Mouse (Mus musculus): ENCODE measurements around the gene Dnm1. TPM values are rescaled to one million over a fixed set of nuclear protein-coding genes. Genes with fewer than 3 reads are reported as not detected.
A peak's percentile ranks its signal among the peaks of the same experiment; 100 is the strongest.
"Not testable (repeated sequence)": the region's sequence is repeated elsewhere in the genome, so short reads cannot be mapped to it uniquely, and the experiment has no call there.

Gene Dnm1
- polyA plus RNA-seq, 1 experiment from 2014 or later = 7.0 TPM

- 1% methylated on average over 27 of the region's 27 CpGs for WGBS
- H3K9ac ChIP-seq = peak overlapping the region; percentile 53
- peak overlapping the region; percentile 96 for H3K4me2 ChIP-seq
- peak; percentile 63 for ATAC-seq (ENCODE audit: borderline replicate concordance, extremely low read depth, low FRiP score, low TSS enrichment)
- no peaks in the 10 kb centered on the region for H3K9me3 ChIP-seq
- H3K27ac ChIP-seq = no peak overlapping the region
- peaks cover 10% of the 10 kb centered on the region for H3K4me1 ChIP-seq
- H3K36me3 ChIP-seq = peaks cover 31% of the 10 kb centered on the region
- H3K27me3 ChIP-seq = peaks cover 16% of the 10 kb centered on the region; the same call in 1 of the 2 replicates
- peak overlapping the region; percentile 68 for H3K4me3 ChIP-seq
These were observed 28.1 kb upstream of the Dnm1 start for GRCm38 (mm10) chr2:32381141-32381774.

- Histone ChIP-seq H3K36me3 (peaks cover 40% of the 10 kb centered on the region), H3K9ac (no peak overlapping the region), H3K4me1 (peaks cover 10% of the 10 kb centered on the region), H3K4me2 (no peak overlapping the region), H3K27ac (no peak overlapping the region), H3K27me3 (peaks cover 16% of the 10 kb centered on the region; the same call in 1 of the 2 replicates), H3K9me3 (no peaks in the 10 kb centered on the region), H3K4me3 (no peak overlapping the region)
- no peak for ATAC-seq (ENCODE audit: borderline replicate concordance, extremely low read depth, low FRiP score, low TSS enrichment)
- 83% methylated on average over 7 of the region's 7 CpGs for WGBS
These were observed 26.9 kb upstream of the Dnm1 start for GRCm38 (mm10) chr2:32380001-32380500.

GRCm38 (mm10) chr2:32376963-32377362 lies 23.8 kb upstream of the Dnm1 start:
- Histone ChIP-seq H3K4me1 (peaks cover 6% of the 10 kb centered on the region; the same call in 1 of the 2 replicates), H3K9me3 (no peaks in the 10 kb centered on the region), H3K4me3 (no peak overlapping the region), H3K27ac (no peak overlapping the region), H3K9ac (no peak overlapping the region), H3K4me2 (no peak overlapping the region), H3K36me3 (peaks cover 63% of the 10 kb centered on the region), H3K27me3 (0 out of 2 replicates have a peak, but pooled peaks cover 7% of the 10 kb centered on the region)
- ATAC-seq (ENCODE audit: borderline replicate concordance, extremely low read depth, low FRiP score, low TSS enrichment) = no peak
- 89% methylated on average over 10 of the region's 10 CpGs for WGBS

- ATAC-seq (ENCODE audit: borderline replicate concordance, extremely low read depth, low FRiP score, low TSS enrichment) = no peak
- H3K36me3 ChIP-seq = peaks cover 78% of the 10 kb centered on the region
- no peaks in the 10 kb centered on the region for H3K4me1 ChIP-seq
- no peak overlapping the region for H3K4me2 ChIP-seq
- no peaks in the 10 kb centered on the region for H3K9me3 ChIP-seq
- H3K9ac ChIP-seq = no peak overlapping the region
- WGBS = 85% methylated on average over 13 of the region's 13 CpGs
- no peak overlapping the region for H3K4me3 ChIP-seq
- no peak overlapping the region for H3K27ac ChIP-seq
- H3K27me3 ChIP-seq = 0 out of 2 replicates have a peak, but pooled peaks cover 4% of the 10 kb centered on the region
These were observed 22.3 kb upstream of the Dnm1 start for GRCm38 (mm10) chr2:32375317-32375940.

GRCm38 (mm10) chr2:32374191-32374590 lies 21.1 kb upstream of the Dnm1 start:
- Histone ChIP-seq H3K9me3 (no peaks in the 10 kb centered on the region), H3K9ac (no peak overlapping the region), H3K4me1 (no peaks in the 10 kb centered on the region), H3K4me2 (no peak overlapping the region), H3K27me3 (no peaks in the 10 kb centered on the region), H3K4me3 (no peak overlapping the region), H3K27ac (no peak overlapping the region), H3K36me3 (peaks cover 88% of the 10 kb centered on the region)
- ATAC-seq (ENCODE audit: borderline replicate concordance, extremely low read depth, low FRiP score, low TSS enrichment) = no peak
- 88% methylated on average over 10 of the region's 10 CpGs for WGBS

- 87% methylated on average over 5 of the region's 5 CpGs for WGBS
- no peak overlapping the region for H3K4me3 ChIP-seq
- no peaks in the 10 kb centered on the region for H3K9me3 ChIP-seq
- H3K36me3 ChIP-seq = peaks cover 60% of the 10 kb centered on the region
- no peak overlapping the region for H3K4me2 ChIP-seq
- peaks cover 9% of the 10 kb centered on the region for H3K4me1 ChIP-seq
- no peak overlapping the region for H3K27ac ChIP-seq
- ATAC-seq (ENCODE audit: borderline replicate concordance, extremely low read depth, low FRiP score, low TSS enrichment) = no peak
- no peaks in the 10 kb centered on the region for H3K27me3 ChIP-seq
- no peak overlapping the region for H3K9ac ChIP-seq
These were observed 14.2 kb upstream of the Dnm1 start for GRCm38 (mm10) chr2:32367315-32367714.

- Histone ChIP-seq H3K9me3 (no peaks in the 10 kb centered on the region), H3K4me3 (peak overlapping the region; percentile 62), H3K27ac (peak overlapping the region; percentile 89; the same call in 1 of the 2 replicates), H3K27me3 (peaks cover 8% of the 10 kb centered on the region), H3K4me2 (peak overlapping the region; percentile 92), H3K4me1 (peaks cover 24% of the 10 kb centered on the region), H3K9ac (peak overlapping the region; percentile 69; the same call in 1 of the 2 replicates), H3K36me3 (peaks cover 29% of the 10 kb centered on the region)
- ATAC-seq (ENCODE audit: borderline replicate concordance, extremely low read depth, low FRiP score, low TSS enrichment) = no peak
- 80% methylated on average over 8 of the region's 8 CpGs for WGBS
These were observed 11.0 kb upstream of the Dnm1 start for GRCm38 (mm10) chr2:32364121-32364520.

GRCm38 (mm10) chr2:32363376-32364106 lies 10.4 kb upstream of the Dnm1 start:
- peak; percentile 52 for ATAC-seq (ENCODE audit: borderline replicate concordance, extremely low read depth, low FRiP score, low TSS enrichment)
- Histone ChIP-seq H3K36me3 (peaks cover 26% of the 10 kb centered on the region), H3K9me3 (no peaks in the 10 kb centered on the region), H3K27me3 (peaks cover 8% of the 10 kb centered on the region), H3K4me1 (peaks cover 24% of the 10 kb centered on the region), H3K9ac (peak overlapping the region; percentile 69), H3K4me3 (peak overlapping the region; percentile 62), H3K27ac (peak overlapping the region; percentile 89), H3K4me2 (peak overlapping the region; percentile 92)
- WGBS = 6% methylated on average over 19 of the region's 19 CpGs

- peaks cover 24% of the 10 kb centered on the region for H3K4me1 ChIP-seq
- H3K4me2 ChIP-seq = peak overlapping the region; percentile 92
- peak overlapping the region; percentile 89 for H3K27ac ChIP-seq
- H3K36me3 ChIP-seq = peaks cover 19% of the 10 kb centered on the region
- WGBS = 0% methylated on average over 53 of the region's 53 CpGs
- peak; percentile 74 for ATAC-seq (ENCODE audit: borderline replicate concordance, extremely low read depth, low FRiP score, low TSS enrichment)
- peak overlapping the region; percentile 62 for H3K4me3 ChIP-seq
- H3K9me3 ChIP-seq = no peaks in the 10 kb centered on the region
- H3K27me3 ChIP-seq = peaks cover 8% of the 10 kb centered on the region
- peak overlapping the region; percentile 69 for H3K9ac ChIP-seq
These were observed 9.7 kb upstream of the Dnm1 start for GRCm38 (mm10) chr2:32362817-32363340.

- WGBS = 27% methylated on average over 5 of the region's 5 CpGs
- peak overlapping the region; percentile 89 for H3K27ac ChIP-seq
These were observed 9.1 kb upstream of the Dnm1 start for GRCm38 (mm10) chr2:32362274-32362673.

GRCm38 (mm10) chr2:32361437-32361836 lies 8.3 kb upstream of the Dnm1 start:
- ATAC-seq (ENCODE audit: borderline replicate concordance, extremely low read depth, low FRiP score, low TSS enrichment) = no peak
- Histone ChIP-seq H3K27ac (no peak overlapping the region), H3K36me3 (peaks cover 10% of the 10 kb centered on the region; the same call in 1 of the 2 replicates), H3K9me3 (no peaks in the 10 kb centered on the region), H3K9ac (peak overlapping the region; percentile 35), H3K4me2 (peak overlapping the region; percentile 85), H3K27me3 (peaks cover 8% of the 10 kb centered on the region), H3K4me3 (peak overlapping the region; percentile 41), H3K4me1 (peaks cover 24% of the 10 kb centered on the region)
- WGBS = 3% methylated on average over 24 of the region's 24 CpGs

More at GRCm38 (mm10) chr2:32362274-32362673, 9.1 kb upstream of the Dnm1 start:
- H3K36me3 ChIP-seq = peaks cover 14% of the 10 kb centered on the region
- H3K4me3 ChIP-seq = peak overlapping the region; percentile 62
- not testable (repeated sequence) for H3K9me3 ChIP-seq; ATAC-seq (ENCODE audit: borderline replicate concordance, extremely low read depth, low FRiP score, low TSS enrichment); H3K27me3 ChIP-seq
- peaks cover 24% of the 10 kb centered on the region for H3K4me1 ChIP-seq
- H3K9ac ChIP-seq = peak overlapping the region; percentile 69
- H3K4me2 ChIP-seq = peak overlapping the region; percentile 92

Data from lung, embryonic 15.5 days (tissue).